Mouse (Mus musculus) brown adipose tissue, adult 24 weeks (tissue): ENCODE measurements around the gene Camk2d. TPM values are rescaled to one million over a fixed set of nuclear protein-coding genes. Genes with fewer than 3 reads are reported as not detected.

Source experiments
- H3K27ac ChIP-seq: fragments of 200-500 bp; replicated peaks from 2 replicates; pipeline ENCODE4 v1.5.1; 2012; ENCODE audit warnings: low read depth, mild to moderate bottlenecking, low read length
- H3K4me1 ChIP-seq: fragments of 200-500 bp; 2 replicates; pipeline ENCODE4 v1.6.1; 2012; ENCODE audit warnings: low read length, mixed read lengths; ENCODE audit not compliant: control insufficient read depth, insufficient read depth, insufficient read length
- H3K4me3 ChIP-seq: fragments of 200-500 bp; 2 replicates; pipeline ENCODE4 v1.5.1; 2012; ENCODE audit warnings: low read depth, mild to moderate bottlenecking, low read length, moderate library complexity; ENCODE audit not compliant: insufficient read depth
- polyA plus RNA-seq: library from polyadenylated mRNA; stranded (reverse); fragments of >200 nt; gene quantifications from 2 replicates; pipeline ENCODE4 v1.2.4, GENCODE M21; 2012; ENCODE audit not compliant: missing spikeins, insufficient read depth, insufficient read length

Camk2d gene
- polyA plus RNA-seq, 1 experiment = 52.5 TPM

- H3K4me3 ChIP-seq = no peak overlapping the region
- no peaks in the 10 kb centered on the region for H3K4me1 ChIP-seq
- H3K27ac ChIP-seq = no peak overlapping the region
These were observed 109.4 kb downstream of the Camk2d start for GRCm38 (mm10) chr3:126705490-126705889.

- Histone ChIP-seq H3K4me3 (no peak overlapping the region), H3K27ac (no peak overlapping the region)
These were observed 118.2 kb downstream of the Camk2d start for GRCm38 (mm10) chr3:126714281-126714680.

GRCm38 (mm10) chr3:126723021-126723449, 126.9 kb downstream of the Camk2d start:
- H3K4me3 ChIP-seq = no peak overlapping the region

More at GRCm38 (mm10) chr3:126714281-126714680, 118.2 kb downstream of the Camk2d start:
- no peaks in the 10 kb centered on the region; the same call in 1 of the 2 replicates for H3K4me1 ChIP-seq

GRCm38 (mm10) chr3:126723458-126723857, 127.4 kb downstream of the Camk2d start:
- Histone ChIP-seq H3K4me3 (no peak overlapping the region), H3K27ac (no peak overlapping the region)

More at GRCm38 (mm10) chr3:126723021-126723449, 126.9 kb downstream of the Camk2d start:
- Histone ChIP-seq H3K27ac (no peak overlapping the region), H3K4me1 (no peaks in the 10 kb centered on the region)

GRCm38 (mm10) chr3:126725647-126726046, 129.5 kb downstream of the Camk2d start:
- Histone ChIP-seq H3K27ac (no peak overlapping the region), H3K4me1 (no peaks in the 10 kb centered on the region), H3K4me3 (no peak overlapping the region)

More at GRCm38 (mm10) chr3:126723458-126723857, 127.4 kb downstream of the Camk2d start:
- H3K4me1 ChIP-seq = no peaks in the 10 kb centered on the region

GRCm38 (mm10) chr3:126727387-126727786, 131.3 kb downstream of the Camk2d start:
- Histone ChIP-seq H3K27ac (no peak overlapping the region), H3K4me3 (no peak overlapping the region), H3K4me1 (no peaks in the 10 kb centered on the region)

GRCm38 (mm10) chr3:126730411-126730810, 134.3 kb downstream of the Camk2d start:
- Histone ChIP-seq H3K27ac (no peak overlapping the region), H3K4me1 (no peaks in the 10 kb centered on the region), H3K4me3 (no peak overlapping the region)

- Histone ChIP-seq H3K4me1 (peaks cover 2% of the 10 kb centered on the region; the same call in 1 of the 2 replicates), H3K4me3 (no peak overlapping the region), H3K27ac (no peak overlapping the region)
These were observed 136.2 kb downstream of the Camk2d start for GRCm38 (mm10) chr3:126732323-126732722.

- H3K27ac ChIP-seq = no peak overlapping the region
These were observed 138.4 kb downstream of the Camk2d start for GRCm38 (mm10) chr3:126734533-126734932.

GRCm38 (mm10) chr3:126735211-126735610, 139.1 kb downstream of the Camk2d start:
- Histone ChIP-seq H3K4me3 (no peak overlapping the region), H3K27ac (0 out of 2 replicates have a peak overlapping the region, but pooled peaks have one; percentile 2), H3K4me1 (peaks cover 2% of the 10 kb centered on the region; the same call in 1 of the 2 replicates)

More at GRCm38 (mm10) chr3:126734533-126734932, 138.4 kb downstream of the Camk2d start:
- Histone ChIP-seq H3K4me1 (peaks cover 2% of the 10 kb centered on the region; the same call in 1 of the 2 replicates), H3K4me3 (no peak overlapping the region)

GRCm38 (mm10) chr3:126737128-126737527, 141.0 kb downstream of the Camk2d start:
- H3K27ac ChIP-seq = no peak overlapping the region
- peaks cover 2% of the 10 kb centered on the region for H3K4me1 ChIP-seq
- H3K4me3 ChIP-seq = no peak overlapping the region

- H3K27ac ChIP-seq = no peak overlapping the region
- no peak overlapping the region for H3K4me3 ChIP-seq
- H3K4me1 ChIP-seq = peaks cover 2% of the 10 kb centered on the region
These were observed 144.0 kb downstream of the Camk2d start for GRCm38 (mm10) chr3:126740146-126740545.

- Histone ChIP-seq H3K4me1 (peaks cover 7% of the 10 kb centered on the region), H3K27ac (no peak overlapping the region), H3K4me3 (no peak overlapping the region)
These were observed 148.5 kb downstream of the Camk2d start for GRCm38 (mm10) chr3:126744432-126745133.

- no peak overlapping the region for H3K4me3 ChIP-seq
- peaks cover 7% of the 10 kb centered on the region for H3K4me1 ChIP-seq
- H3K27ac ChIP-seq = no peak overlapping the region
These were observed 150.2 kb downstream of the Camk2d start for GRCm38 (mm10) chr3:126746148-126746803.

- Histone ChIP-seq H3K27ac (no peak overlapping the region), H3K4me1 (peaks cover 7% of the 10 kb centered on the region; the same call in 1 of the 2 replicates), H3K4me3 (no peak overlapping the region)
These were observed 151.5 kb downstream of the Camk2d start for GRCm38 (mm10) chr3:126747628-126748027.
